Mouse (Mus musculus): ENCODE data around the gene Shisal2a. TPM values are rescaled to one million over a fixed set of nuclear protein-coding genes. Genes with fewer than 3 reads are reported as not detected.

The Shisal2a gene
- total and polyA plus RNA-seq, 3 experiments = not detected

GRCm38 (mm10) chr4:108405766-108406137, 22.6 kb upstream of the Shisal2a start:
- TF ChIP-seq ZMIZ1 (IDR thresholded peaks at IDR 0.05; ENCODE audit: low read depth, low read length) (no peak), CTCF (conservative IDR thresholded peaks at IDR 0.05 in 1 of 2, IDR thresholded peaks at IDR 0.05 in 1 of 2; ENCODE audit: low read depth in 2 of 2, low read length in 2 of 2) (no peak), ELF1 (IDR thresholded peaks at IDR 0.05; ENCODE audit: low read depth, low read length) (no peak), RCOR1 (conservative IDR thresholded peaks at IDR 0.05; ENCODE audit: low read depth, low read length) (no peak), USF1 (IDR thresholded peaks at IDR 0.05; ENCODE audit: low read depth, low read length) (no peak), ZC3H11A (IDR thresholded peaks at IDR 0.05; ENCODE audit: low read depth, low read length) (no peak), EP300 (IDR thresholded peaks at IDR 0.05; ENCODE audit: low read length) (no peak), POLR2AphosphoS2 (IDR thresholded peaks at IDR 0.05; ENCODE audit: low read depth, low read length) (no peak)
- Histone ChIP-seq H3K4me3 (replicated peaks in 1 of 3; ENCODE audit: low read depth in 2 of 3, low read length in 2 of 3, poor library complexity in 1 of 3) (no peak overlapping the region), H3K27me3 (replicated peaks) (no peaks in the 10 kb centered on the region), H3K36me3 (replicated peaks in 1 of 2; ENCODE audit: control insufficient read depth in 1 of 2, insufficient read depth in 1 of 2, low read length in 1 of 2) (no peaks in the 10 kb centered on the region), H3K4me2 (ENCODE audit: insufficient read depth, low read depth, poor library complexity, severe bottlenecking) (no peak overlapping the region), H3K4me1 (ENCODE audit: control insufficient read depth in 1 of 2, insufficient read depth in 2 of 2) (peaks cover 3 to 4% of the 10 kb centered on the region in 2 experiments; a peak in 2 of 4 replicates), H3K79me2 (replicated peaks; ENCODE audit: control insufficient read depth, extremely low read depth, insufficient read depth, poor library complexity, severe bottlenecking) (no peaks in the 10 kb centered on the region), H3K9ac (ENCODE audit: insufficient read depth, low read depth) (no peak overlapping the region), H3K27ac (ENCODE audit: insufficient read depth, low read depth) (no peak overlapping the region), H3K9me3 (replicated peaks; ENCODE audit: low read length) (no peaks in the 10 kb centered on the region)
- in situ Hi-C loops (cut with MboI; ENCODE audit: low pct_ligation_motif_present, low pct_unique_long_range_greater_than_20kb, low sequenced_read_pairs) (no loop called here), dilution Hi-C loops (cut with MboI; ENCODE audit: extremely low pct_ligation_motif_present, extremely low pct_unique_long_range_greater_than_20kb, low sequenced_read_pairs) (no loop called here)
- DNase-seq (ENCODE audit: extremely low read depth) = no peak

- Histone ChIP-seq H3K27ac (ENCODE audit: insufficient read depth, low read depth) (no peak overlapping the region), H3K4me2 (ENCODE audit: insufficient read depth, low read depth, poor library complexity, severe bottlenecking) (no peak overlapping the region), H3K4me1 (ENCODE audit: control insufficient read depth in 1 of 2, insufficient read depth in 2 of 2) (peaks cover 3 to 4% of the 10 kb centered on the region in 2 experiments; a peak in 2 of 4 replicates), H3K4me3 (replicated peaks in 1 of 3; ENCODE audit: low read depth in 2 of 3, low read length in 2 of 3, poor library complexity in 1 of 3) (no peak overlapping the region), H3K36me3 (replicated peaks in 1 of 2; ENCODE audit: control insufficient read depth in 1 of 2, insufficient read depth in 1 of 2, low read length in 1 of 2) (no peaks in the 10 kb centered on the region), H3K9ac (ENCODE audit: insufficient read depth, low read depth) (no peak overlapping the region), H3K79me2 (replicated peaks; ENCODE audit: control insufficient read depth, extremely low read depth, insufficient read depth, poor library complexity, severe bottlenecking) (no peaks in the 10 kb centered on the region), H3K27me3 (replicated peaks) (no peaks in the 10 kb centered on the region), H3K9me3 (replicated peaks; ENCODE audit: low read length) (no peaks in the 10 kb centered on the region)
- TF ChIP-seq MAFK (IDR thresholded peaks at IDR 0.05; ENCODE audit: insufficient replicate concordance, low read length) (no peak), GABPA (IDR thresholded peaks at IDR 0.05; ENCODE audit: insufficient replicate concordance, low read depth, low read length) (no peak), SIN3A (IDR thresholded peaks at IDR 0.05; ENCODE audit: low read length) (no peak), MAX (IDR thresholded peaks at IDR 0.05; ENCODE audit: low read length) (no peak), TCF12 (IDR thresholded peaks at IDR 0.05; ENCODE audit: low read depth, low read length) (no peak)
- dilution Hi-C loops (cut with MboI; ENCODE audit: extremely low pct_ligation_motif_present, extremely low pct_unique_long_range_greater_than_20kb, low sequenced_read_pairs) (no loop called here), in situ Hi-C loops (cut with MboI; ENCODE audit: low pct_ligation_motif_present, low pct_unique_long_range_greater_than_20kb, low sequenced_read_pairs) (no loop called here)
- no peak for DNase-seq (ENCODE audit: extremely low read depth)
Measured at GRCm38 (mm10) chr4:108403861-108404635, 20.9 kb upstream of the Shisal2a start.

GRCm38 (mm10) chr4:108400395-108400794, 17.2 kb upstream of the Shisal2a start:
- no peaks in the 10 kb centered on the region for H3K27me3 ChIP-seq (replicated peaks)
- no peak overlapping the region for H3K9ac ChIP-seq (ENCODE audit: insufficient read depth, low read depth)
- in situ Hi-C loops (cut with MboI; ENCODE audit: low pct_ligation_motif_present, low pct_unique_long_range_greater_than_20kb, low sequenced_read_pairs) = no loop called here
- peaks cover 0 to 2% of the 10 kb centered on the region in 2 experiments; a peak in 1 of 4 replicates for H3K4me1 ChIP-seq (ENCODE audit: control insufficient read depth in 1 of 2, insufficient read depth in 2 of 2)
- H3K4me2 ChIP-seq (ENCODE audit: insufficient read depth, low read depth, poor library complexity, severe bottlenecking) = no peak overlapping the region
- H3K9me3 ChIP-seq (replicated peaks; ENCODE audit: low read length) = no peaks in the 10 kb centered on the region
- H3K4me3 ChIP-seq (replicated peaks in 1 of 3; ENCODE audit: low read depth in 2 of 3, low read length in 2 of 3, poor library complexity in 1 of 3) = no peak overlapping the region
- H3K27ac ChIP-seq (ENCODE audit: insufficient read depth, low read depth) = no peak overlapping the region
- dilution Hi-C loops (cut with MboI; ENCODE audit: extremely low pct_ligation_motif_present, extremely low pct_unique_long_range_greater_than_20kb, low sequenced_read_pairs) = no loop called here
- H3K36me3 ChIP-seq (replicated peaks in 1 of 2; ENCODE audit: control insufficient read depth in 1 of 2, insufficient read depth in 1 of 2, low read length in 1 of 2) = no peaks in the 10 kb centered on the region
- DNase-seq (ENCODE audit: extremely low read depth) = no peak
- no peaks in the 10 kb centered on the region for H3K79me2 ChIP-seq (replicated peaks; ENCODE audit: control insufficient read depth, extremely low read depth, insufficient read depth, poor library complexity, severe bottlenecking)
- TF ChIP-seq MYC (IDR thresholded peaks at IDR 0.05; ENCODE audit: low read depth, low read length) (no peak), RAD21 (IDR thresholded peaks at IDR 0.05; ENCODE audit: low read depth, low read length) (no peak), ZNF384 (IDR thresholded peaks at IDR 0.05; ENCODE audit: low read depth, low read length) (no peak), USF1 (IDR thresholded peaks at IDR 0.05; ENCODE audit: low read depth, low read length) (no peak), MXI1 (IDR thresholded peaks at IDR 0.05; ENCODE audit: low read depth, low read length) (no peak), ZC3H11A (IDR thresholded peaks at IDR 0.05; ENCODE audit: low read depth, low read length) (no peak), RCOR1 (conservative IDR thresholded peaks at IDR 0.05; ENCODE audit: low read depth, low read length) (no peak), TCF12 (IDR thresholded peaks at IDR 0.05; ENCODE audit: low read depth, low read length) (no peak), HCFC1 (IDR thresholded peaks at IDR 0.05; ENCODE audit: low read depth, low read length) (no peak), USF2 (conservative IDR thresholded peaks at IDR 0.05; ENCODE audit: low read depth, low read length) (no peak), KAT2A (IDR thresholded peaks at IDR 0.05; ENCODE audit: insufficient replicate concordance, low read length) (no peak), CTCF (conservative IDR thresholded peaks at IDR 0.05 in 1 of 2, IDR thresholded peaks at IDR 0.05 in 1 of 2; ENCODE audit: low read depth in 2 of 2, low read length in 2 of 2) (no peak), NELFE (IDR thresholded peaks at IDR 0.05; ENCODE audit: low read depth, low read length) (no peak), EP300 (IDR thresholded peaks at IDR 0.05; ENCODE audit: low read length) (no peak), SIN3A (IDR thresholded peaks at IDR 0.05; ENCODE audit: low read length) (no peak), E2F4 (IDR thresholded peaks at IDR 0.05; ENCODE audit: insufficient replicate concordance, low read depth, low read length) (no peak), TBP (conservative IDR thresholded peaks at IDR 0.05; ENCODE audit: low read depth, low read length) (no peak), POLR2A (IDR thresholded peaks at IDR 0.05; ENCODE audit: low read depth, low read length) (no peak), CHD1 (IDR thresholded peaks at IDR 0.05; ENCODE audit: low read depth, low read length) (no peak)

Data from CH12.LX (cell line).